Mouse (Mus musculus): ENCODE data around the gene Crtc2.

The Crtc2 gene

DNA sequence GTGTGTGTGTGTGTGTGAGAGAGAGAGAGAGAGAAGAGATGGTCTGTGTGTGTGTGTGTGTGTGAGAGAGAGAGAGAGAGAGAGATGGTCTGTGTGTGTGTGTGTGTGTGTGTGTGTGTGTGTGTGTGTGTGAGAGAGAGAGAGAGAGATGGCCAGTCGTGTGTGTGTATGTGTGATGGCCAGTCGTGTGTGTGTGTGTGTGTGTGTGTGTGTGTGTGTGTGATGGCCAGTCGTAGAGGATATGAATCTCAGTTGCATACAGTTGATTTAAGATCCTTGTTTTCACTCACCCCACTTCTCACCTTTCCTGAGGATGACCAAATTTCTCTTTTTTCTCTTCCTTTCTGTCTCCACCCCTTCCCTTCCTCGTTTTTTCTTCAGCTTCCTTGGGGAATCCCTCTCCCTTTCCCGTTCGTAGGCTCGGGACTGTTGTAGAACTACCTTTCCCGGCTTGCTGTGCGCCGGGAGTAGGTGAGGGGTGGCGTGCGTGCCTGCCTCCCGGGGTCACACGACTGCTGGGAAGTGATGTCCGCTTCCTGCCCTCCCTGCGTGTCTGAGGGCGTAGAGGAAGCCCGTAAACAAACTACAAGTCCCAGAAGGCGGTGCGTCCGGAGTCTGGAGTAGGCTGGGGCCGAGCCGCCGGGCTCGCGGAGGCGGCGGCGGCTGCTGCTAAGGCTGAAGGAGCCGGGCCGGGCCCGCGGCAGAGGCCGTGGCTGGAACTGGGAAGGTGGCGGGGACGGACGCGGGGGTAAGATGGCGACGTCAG is at the start of gene Crtc2:
Gene Crtc2 (plus strand): TSS at position 511 of the 766 bp plus-strand sequence.
- DNase-seq (ENCODE audit: low spot score): peak; percentile 93

DNA sequence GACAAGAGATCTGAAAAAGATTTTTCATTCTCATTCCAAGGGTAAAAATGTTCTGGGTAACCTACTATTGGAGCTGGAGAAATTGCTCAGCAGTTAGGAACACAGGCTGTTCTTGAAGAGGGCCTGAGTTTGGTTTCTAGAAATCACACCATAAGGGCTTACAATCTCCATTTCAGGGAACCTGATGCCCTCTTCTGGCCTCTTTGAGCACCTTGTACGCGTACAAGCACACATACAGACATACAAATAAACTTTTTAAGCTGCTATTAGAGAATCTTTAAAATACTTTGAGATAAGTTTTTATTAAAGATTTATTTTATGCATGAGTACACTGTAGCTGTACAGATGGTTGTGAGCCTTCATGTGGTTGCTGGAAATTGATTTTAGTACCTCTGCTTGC is 49.4 kb upstream of the Crtc2 start:
- DNase-seq (ENCODE audit: low spot score): no peak

DNA sequence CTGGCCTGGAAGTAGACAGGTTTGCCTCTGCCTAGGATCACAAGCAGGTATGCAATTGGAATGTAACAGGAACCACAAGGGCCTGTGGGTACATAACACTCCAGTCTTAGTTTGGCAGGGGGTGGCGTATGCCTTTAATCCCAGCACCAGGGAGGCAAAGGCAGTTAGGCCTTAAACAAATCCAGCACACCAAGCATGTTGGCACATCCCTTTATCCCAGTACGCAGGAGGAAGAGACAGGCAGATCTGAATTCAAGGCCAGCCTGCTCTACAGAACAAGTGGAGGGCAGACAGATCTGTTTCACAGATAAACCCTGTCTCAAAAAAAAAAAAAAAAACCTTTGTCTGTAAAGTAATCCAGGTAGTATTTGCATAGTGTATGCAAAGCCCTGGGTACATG is 45.3 kb upstream of the Crtc2 start:
- DNase-seq (ENCODE audit: low spot score): no peak

DNA sequence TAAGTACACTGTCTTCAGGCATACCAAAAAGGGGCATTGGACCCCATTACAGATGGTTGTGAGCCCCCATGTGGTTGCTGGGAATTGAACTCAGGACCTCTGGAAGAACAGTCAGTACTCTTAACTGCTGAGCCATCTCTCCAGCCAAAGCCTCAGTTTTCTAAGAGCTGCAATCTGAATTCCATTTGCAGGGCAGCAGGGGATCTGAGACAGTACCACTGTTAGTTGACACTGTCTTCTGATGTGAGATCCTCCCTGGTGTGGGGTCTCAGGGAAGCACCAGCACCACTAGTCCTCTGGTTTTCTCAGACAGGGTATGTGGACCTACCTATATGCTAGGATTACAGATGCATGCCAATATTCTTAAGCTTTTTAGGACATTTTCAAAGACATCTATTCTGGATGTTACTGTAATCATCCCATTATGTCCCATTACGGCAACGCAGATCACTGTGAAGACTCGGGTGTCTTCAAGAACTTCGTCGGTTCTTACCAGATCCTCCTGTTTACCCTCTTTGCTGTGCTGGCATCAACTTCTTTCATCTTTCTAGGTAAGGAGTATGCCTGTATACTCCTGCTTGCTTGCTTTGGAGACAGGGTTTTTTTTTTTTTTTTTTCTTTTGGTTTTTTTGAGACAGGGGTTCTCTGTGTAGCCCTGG is 43.9 kb upstream of the Crtc2 start:
- no peak for DNase-seq (ENCODE audit: low spot score)

DNA sequence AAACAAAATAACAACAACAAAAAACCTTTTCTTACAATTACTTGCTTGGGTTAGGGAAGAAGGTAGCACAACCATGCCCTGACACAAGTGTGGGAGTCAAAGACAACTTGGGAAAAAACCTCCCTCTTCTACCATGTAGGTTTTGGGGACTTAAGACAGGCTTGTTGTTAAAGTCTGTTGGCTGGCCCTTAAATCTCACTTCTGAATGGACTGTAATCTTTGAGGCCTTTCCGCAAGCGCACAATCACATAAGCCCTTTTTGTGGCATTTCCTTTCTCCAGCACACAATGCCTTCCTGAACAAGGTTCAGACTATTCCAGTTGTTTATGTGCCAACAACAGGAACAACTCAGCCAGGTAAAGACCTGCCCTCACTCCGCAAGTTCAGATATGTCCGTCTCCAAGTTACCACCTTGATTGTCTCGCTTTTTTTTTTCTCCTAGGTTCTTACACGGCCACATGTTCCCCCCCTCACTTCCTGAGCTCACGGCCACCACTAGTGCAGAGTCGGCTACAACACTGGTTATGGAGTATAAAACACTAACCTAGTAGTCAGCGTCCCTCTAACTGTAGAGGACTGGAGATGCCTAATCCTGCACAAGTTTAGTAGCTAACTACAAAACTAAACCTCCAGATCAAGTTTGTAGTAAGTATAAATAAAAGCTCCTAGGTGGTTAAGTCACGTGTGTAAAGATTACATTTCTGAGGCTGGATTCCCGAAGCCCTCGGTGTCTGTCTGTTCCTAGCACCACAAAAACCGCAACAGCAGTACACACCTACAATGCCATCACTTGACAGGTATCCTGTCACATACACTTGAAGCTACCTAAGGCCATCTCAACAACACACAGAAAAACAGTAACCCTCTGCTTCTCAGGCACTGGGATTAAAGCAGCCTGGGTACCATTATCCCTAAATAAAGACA is 42.2 kb upstream of the Crtc2 start:
- DNase-seq (ENCODE audit: low spot score): peak; percentile 56

DNA sequence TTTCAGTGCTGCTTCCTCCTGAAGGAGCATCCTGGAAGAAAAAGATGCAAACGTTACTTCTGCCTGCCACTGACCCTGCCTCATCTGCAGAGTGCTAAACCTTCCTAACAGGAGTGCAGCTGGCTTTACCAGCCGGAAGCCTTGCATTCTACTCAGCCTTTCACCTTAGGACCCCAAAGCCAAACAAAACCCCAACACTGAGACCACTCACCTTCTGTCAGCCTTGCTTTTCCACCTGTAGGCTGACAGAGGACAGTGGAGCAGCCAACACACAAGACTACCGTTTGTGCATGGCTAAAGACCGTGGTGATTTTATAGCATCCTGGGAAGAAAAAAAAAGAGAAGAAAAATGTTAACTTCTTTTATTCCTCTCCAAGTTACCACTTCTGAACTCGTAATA is 41.2 kb upstream of the Crtc2 start:
- no peak for DNase-seq (ENCODE audit: low spot score)

DNA sequence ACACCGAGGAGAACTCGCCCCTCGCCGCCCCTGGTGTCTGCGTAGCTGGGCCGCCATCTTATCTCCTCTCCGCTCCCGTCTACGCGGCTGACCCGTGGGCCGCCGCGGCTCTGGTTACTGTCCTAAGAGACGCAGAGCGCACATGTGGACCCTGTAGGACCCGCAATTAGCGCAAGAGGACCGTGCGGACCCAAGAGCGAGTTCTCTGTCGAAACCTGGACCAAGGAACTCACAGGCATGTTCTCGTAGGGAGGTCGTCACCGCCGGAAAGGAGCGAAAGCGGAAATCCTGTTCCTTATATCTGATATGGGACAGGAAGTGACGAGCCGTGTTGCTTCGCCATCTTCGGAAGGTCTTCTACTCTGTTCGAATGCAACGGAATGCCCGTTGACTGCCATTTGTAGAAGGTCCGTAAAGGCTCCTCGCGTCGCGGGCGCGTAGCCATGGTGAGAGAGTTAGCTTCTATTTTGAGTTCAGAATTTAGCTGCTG is 40.5 kb upstream of the Crtc2 start, which contains the start of the genes Rps27 and Rab13:
Gene Rps27 (minus strand): TSS at position 275 of the 490 bp plus-strand sequence.
Gene Rab13 (plus strand): TSS at position 319 of the 490 bp plus-strand sequence.
- peak; percentile 93 for DNase-seq (ENCODE audit: low spot score)

DNA sequence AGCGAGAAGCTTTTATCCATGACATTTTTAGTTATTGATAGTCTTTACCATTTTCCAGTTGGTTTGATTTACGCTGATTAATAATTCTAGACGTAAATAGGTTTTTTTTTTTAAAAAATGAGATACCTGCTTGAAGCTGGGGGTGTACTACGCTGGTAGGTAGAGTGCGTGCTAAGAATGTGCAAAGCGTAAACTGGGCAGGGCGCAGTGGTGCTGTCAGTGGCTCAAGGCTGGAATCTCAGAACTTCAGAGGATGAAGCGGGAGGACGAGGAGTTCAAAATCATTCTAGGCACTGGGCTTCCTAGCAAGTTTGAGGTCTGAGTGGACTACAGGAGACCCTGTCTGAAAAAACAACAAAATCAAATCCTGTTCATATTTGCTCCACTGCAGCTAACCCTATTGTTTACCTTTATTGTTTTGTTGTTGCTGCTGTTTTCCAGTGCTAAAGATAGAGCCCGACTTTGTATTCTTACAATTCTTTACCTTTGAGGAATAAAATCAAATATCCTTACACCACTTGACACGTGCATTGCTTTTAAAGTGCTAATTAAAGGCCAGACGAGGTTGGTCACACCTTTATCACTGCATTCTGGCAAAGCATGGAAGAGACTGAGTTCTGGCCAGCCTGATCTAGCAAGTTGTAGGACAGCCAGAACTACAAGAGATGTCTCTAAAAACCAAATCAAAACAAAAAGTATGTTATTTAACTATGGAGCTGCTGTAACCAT is 39.8 kb upstream of the Crtc2 start:
- DNase-seq (ENCODE audit: low spot score): no peak

DNA sequence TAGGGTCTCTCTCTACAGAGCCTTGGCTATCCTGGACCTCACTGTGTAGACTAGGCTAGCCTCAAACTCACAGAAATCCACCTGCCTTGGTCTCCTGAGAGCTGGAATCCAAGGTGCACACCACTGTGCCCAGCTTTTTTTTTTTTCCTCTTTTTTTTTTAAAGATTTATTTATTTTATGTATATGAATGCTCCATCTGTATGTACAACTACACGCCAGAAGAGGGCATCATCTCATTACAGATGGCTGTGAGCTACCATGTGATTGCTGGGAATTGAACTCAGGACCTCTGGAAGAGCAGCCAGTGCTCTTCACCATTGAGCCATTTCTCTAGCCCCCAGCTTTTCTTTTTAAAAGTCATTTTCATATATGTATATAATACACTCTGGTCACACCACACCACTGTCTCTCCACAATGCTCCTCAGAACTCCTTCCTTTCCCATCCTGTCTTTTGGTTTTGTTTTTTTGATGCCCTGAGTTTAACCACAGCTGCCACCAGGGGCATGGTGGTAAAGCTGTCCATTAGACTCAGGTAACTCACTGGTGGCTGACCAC is 38.1 kb upstream of the Crtc2 start:
- DNase-seq (ENCODE audit: low spot score): no peak

DNA sequence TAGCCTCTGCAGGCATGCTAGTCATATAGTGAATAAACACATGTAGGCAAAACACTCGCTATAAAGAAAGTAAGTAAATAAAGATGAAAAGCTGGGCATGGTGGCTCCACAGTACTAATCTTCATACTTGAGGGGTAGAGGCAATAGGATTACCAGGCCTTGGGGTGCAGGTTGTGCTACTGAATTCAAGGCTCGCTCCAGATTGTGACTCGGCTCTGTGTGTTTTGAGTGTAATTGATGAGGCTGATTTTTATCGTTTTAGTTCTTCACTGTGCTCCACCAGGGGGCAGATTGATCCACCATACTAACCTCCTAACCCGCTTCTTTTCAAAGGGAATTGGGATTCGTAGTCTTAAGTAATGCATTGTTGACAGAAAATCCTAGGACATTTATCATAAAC is 33.9 kb upstream of the Crtc2 start:
- peak; percentile 53 for DNase-seq (ENCODE audit: low spot score)

DNA sequence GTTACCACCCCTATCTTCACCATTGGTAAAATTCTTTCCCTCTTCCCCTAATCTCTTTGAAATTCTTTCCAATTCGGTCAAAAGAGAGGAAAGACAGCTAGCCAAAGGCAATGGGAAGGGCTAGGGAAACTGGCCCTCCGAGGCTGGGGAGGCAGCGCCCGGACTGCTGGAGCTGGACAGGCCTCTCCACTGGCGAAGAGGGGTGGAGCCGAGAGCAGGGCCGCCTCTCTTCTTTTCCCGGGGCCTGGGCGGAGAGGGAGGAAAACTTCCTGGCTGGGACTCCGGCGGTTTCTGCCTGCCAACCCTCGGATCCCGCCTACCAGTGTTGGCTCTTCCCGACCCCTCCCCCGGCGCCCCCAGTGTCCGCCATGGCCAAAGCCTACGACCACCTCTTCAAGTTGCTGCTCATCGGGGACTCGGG is 33.4 kb upstream of the Crtc2 start:
- no peak for DNase-seq (ENCODE audit: low spot score)

DNA sequence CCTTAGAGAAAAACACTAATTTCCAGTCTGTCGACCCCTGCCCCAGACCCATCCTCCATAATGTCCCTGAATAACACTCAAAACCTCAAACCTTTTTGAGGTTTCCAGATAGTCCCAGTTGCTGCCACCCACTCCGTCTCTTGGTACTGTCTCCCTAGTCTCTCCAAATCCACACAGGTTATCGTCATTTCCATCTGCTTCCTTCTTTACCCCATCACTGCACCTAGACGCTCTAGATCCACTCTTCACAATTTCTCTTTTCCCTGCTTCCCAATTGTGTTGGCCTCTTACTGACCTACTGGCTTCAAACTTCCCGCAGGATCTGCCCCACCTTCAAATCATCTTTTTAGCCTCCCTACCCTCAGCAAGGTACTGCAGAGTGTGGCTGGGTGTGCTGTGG is 32.8 kb upstream of the Crtc2 start:
- DNase-seq (ENCODE audit: low spot score): no peak

DNA sequence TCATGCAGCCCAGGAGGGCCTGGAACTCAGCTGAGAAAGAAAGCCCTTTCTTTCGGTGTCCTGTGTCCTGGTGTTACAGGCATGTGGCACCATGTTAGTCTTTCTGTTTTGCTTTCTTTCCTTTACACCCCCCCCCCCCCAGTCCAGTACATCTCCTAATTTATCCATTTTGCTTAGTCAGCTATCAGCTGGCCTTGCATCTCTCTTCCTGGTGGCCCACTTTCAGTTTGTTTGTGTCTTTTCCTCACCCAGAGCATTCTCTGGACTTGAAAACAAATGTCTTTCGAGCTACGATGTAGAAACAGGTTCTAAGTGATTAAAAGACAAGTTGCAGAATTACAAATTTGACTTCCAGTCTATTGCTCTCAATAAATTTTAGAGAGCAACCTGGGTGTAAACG is 31.5 kb upstream of the Crtc2 start:
- DNase-seq (ENCODE audit: low spot score): no peak

DNA sequence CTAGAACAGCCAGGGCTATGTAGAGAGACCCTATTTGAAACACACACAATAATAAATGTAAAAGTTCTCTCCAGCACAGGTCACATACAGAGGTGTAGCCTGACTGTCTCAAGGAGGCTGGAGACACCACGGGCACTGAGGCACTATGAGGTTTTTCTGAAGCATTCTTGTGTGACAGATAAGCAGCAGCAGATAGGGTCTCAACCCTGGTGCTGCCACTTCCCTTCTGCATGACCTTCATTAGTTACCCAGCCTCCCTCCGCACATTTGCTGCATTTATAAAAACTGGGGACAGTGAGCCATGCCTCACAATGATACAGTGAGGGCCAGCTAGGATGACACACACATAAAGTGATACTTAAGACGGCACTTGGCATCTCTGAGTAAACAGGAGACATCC is 31.0 kb upstream of the Crtc2 start:
- no peak for DNase-seq (ENCODE audit: low spot score)

DNA sequence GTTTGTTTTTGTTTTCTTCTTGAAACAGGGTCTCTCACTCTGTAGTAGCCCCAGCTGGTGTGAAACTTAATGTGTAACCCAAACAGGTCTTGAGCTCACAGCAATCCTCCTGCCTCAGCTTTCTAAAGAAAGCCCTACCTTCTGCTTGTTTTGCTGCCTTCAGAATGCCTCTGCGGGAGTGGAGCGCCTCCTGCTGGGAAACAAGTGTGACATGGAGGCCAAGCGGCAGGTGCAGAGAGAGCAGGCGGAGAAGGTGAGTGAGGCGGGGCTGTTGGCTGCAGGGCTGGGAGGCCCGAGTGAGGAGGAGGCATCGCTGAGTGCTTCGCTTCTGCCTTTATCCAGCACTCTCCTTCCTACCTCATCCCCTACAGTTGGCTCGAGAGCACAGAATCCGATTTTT is 29.6 kb upstream of the Crtc2 start:
- no peak for DNase-seq (ENCODE audit: low spot score)

DNA sequence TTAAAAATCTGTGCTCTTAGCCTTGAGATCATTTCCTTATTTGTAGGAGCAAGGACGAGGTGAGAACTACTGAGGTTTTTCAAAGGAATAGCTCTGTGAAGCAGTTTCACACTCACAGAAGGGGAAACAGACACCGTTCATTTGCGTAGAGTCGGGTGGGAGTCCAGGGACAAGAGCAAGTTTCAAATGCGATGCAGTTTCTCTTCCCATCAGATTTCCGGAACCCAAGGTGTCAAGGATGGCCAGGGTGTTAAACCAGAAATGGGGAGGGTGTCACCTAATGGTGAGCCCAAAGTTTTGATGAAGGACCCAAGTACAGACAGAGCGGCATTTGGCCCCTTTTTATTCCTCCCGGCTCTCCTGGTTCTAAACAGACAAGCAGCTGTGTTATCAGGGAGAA is 22.9 kb upstream of the Crtc2 start:
- no peak for DNase-seq (ENCODE audit: low spot score)

DNA sequence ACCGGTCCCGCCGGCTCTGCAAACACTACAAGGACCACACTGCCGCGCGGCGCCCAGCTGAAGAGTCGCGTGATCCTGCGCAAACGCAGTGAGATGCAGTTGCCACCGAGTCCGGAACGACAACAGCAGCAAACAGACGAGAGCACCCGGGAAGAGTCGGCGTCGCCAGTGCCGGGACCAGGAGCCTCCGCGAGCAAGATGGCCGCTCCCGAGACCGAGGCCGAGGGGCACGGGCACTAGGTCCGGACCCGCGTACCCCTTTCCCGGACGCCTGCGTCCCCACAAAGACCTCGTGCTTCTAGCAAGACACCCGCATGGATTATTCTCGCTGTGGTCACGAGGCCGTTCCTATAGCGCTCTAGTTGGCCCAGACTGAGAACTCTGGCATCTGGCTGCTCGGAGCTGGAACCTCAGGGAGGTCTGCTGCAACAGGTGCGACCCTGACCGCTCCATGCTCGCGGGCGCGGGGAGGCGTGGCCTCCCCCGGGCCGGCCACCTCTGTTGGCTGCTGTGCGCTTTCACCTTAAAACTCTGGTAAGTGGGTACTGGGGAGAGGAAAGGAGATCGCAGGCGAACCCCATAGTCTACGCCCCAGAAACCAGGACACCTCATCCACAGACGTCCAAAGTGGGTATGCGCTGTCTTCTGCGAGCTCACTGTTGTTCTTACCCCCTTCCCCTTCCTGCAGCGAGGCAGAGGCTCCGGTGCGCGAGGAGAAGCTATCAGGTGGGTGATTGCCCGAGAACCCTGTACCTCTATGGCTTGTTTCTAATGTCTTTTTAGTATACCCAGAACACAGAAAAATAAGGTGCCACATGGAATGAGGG is 22.2 kb upstream of the Crtc2 start, which contains the start of gene Jtb:
Gene Jtb (plus strand): TSS at position 91 of the 827 bp plus-strand sequence.
- peak; percentile 93 for DNase-seq (ENCODE audit: low spot score)

DNA sequence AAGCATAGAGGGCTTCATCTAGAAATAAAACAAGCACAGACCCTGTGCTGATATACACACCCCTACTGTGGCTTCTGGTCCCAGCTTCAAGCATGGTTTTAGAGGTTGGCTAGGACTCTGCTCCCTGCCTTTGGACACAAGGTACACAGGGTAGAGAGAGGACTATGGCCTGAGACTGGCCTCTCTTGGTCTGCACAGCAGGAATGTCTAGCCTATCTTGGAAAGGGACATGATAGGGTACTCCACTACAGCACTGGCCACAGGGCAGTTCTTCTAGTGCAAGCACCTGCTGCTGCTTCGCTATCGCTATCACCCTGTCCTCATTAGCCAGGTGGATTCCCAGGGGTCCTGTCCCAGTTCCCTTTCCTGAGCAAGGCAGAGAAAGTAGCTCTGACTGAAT is 12.7 kb upstream of the Crtc2 start:
- no peak for DNase-seq (ENCODE audit: low spot score)

DNA sequence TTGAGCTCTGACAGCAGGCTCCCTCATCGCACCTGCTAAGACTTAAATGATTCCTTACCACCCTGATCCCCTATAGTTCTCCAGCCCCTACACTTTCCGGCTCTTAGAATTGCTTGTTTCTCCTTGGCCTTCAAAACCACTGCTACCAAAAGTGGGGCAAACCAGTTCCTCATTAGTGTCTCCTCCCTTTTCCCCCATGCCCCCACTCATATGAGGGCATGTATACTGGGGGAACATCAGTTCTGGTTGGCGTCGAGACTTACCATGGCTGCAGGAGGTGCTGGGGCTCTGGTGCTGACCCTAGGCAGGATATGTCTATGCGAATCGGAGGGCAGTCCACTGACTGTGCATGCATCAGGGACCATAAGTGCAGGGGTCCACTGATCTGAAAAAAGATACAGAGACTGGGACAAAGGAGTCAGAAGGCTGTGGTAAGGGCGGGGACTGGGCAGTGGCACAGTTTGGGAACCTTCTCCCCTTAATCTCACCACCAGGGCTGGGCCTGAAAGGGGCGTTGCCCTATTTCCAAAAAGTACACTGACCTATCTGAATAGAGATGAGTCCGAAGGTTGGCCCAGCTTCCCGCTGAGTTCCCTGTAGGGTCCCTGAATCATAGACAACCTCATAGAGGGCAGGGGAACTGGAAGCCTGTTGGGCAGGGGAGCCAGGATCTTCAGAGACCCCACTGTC is 12.1 kb upstream of the Crtc2 start:
- DNase-seq (ENCODE audit: low spot score): no peak
